13 mouse cellular contexts compared by ENCODE assay signal in genomic region chr8:118701312-118701880, GRCm38 (mm10).
DNase-seq lines count a peak whose midpoint lies in the region; ATAC-seq and TF ChIP-seq lines count a peak whose summit lies in the region.
"Had no signal": no experiment of that assay in that cellular context is flagged by ENCODE, and none has a peak within 500 bp of the region (broad histone marks: within the 10 kb centered on the region; RNA-seq: fewer than 3 reads in every experiment).

No protein-coding gene starts in this region.

- WGBS in intestine, embryonic 14.5 days: 45% methylated on average over 22 of the region's 22 CpGs
- 59% methylated on average over 22 of the region's 22 CpGs for WGBS in intestine, postnatal 0 days
- WGBS in heart, embryonic 15.5 days: 39% methylated on average over 22 of the region's 22 CpGs
- 62% methylated on average over 22 of the region's 22 CpGs for WGBS in liver, embryonic 13.5 days (ENCODE audit: insufficient replicate concordance)

- H3K9me3 ChIP-seq in intestine, embryonic 14.5 days (ENCODE audit: control insufficient read depth, low read length): no peaks in the 10 kb centered on the region
- H3K9me3 ChIP-seq in intestine, postnatal 0 days (ENCODE audit: control insufficient read depth): no peaks in the 10 kb centered on the region
- H3K9me3 ChIP-seq in heart, embryonic 15.5 days (replicated peaks): no peaks in the 10 kb centered on the region
- peaks cover 8% of the 10 kb centered on the region for H3K9me3 ChIP-seq in liver, embryonic 13.5 days (replicated peaks)
- H3K9me3 ChIP-seq: liver, embryonic 15.5 days had no signal

- H3K27me3 ChIP-seq in intestine, embryonic 14.5 days (replicated peaks; ENCODE audit: control insufficient read depth, insufficient read depth, low read length): no peaks in the 10 kb centered on the region
- no peaks in the 10 kb centered on the region for H3K27me3 ChIP-seq in intestine, postnatal 0 days (replicated peaks; ENCODE audit: control insufficient read depth, insufficient read depth, low read length)
- H3K27me3 ChIP-seq in heart, embryonic 15.5 days: no peaks in the 10 kb centered on the region
- no peaks in the 10 kb centered on the region for H3K27me3 ChIP-seq in liver, embryonic 13.5 days
- H3K27me3 ChIP-seq: liver, embryonic 15.5 days; Patski had no signal

- no peak overlapping the region for H3K9ac ChIP-seq in intestine, embryonic 14.5 days (ENCODE audit: low read length)
- H3K9ac ChIP-seq in intestine, postnatal 0 days (ENCODE audit: low read depth, low read length): no peak overlapping the region
- no peak overlapping the region for H3K9ac ChIP-seq in heart, embryonic 15.5 days
- H3K9ac ChIP-seq in liver, embryonic 13.5 days: no peak overlapping the region
- H3K9ac ChIP-seq: liver, embryonic 15.5 days had no signal

- no peak for TF ChIP-seq CTCF in intestine, postnatal 0 days (IDR thresholded peaks at IDR 0.05; ENCODE audit: low read depth)

- peak; percentile 50 for DNase-seq in intestine, embryonic 14.5 days (ENCODE audit: low spot score)
- peak; percentile 50 for DNase-seq in adrenal gland, postnatal 14 days
- DNase-seq in liver, embryonic 13.5 days: peak; percentile 8
- DNase-seq in spleen, postnatal 14 days (ENCODE audit: low spot score in 2 of 2): no peak
- DNase-seq in thymus, postnatal 25 days: no peak
- DNase-seq in layer of hippocampus, postnatal 14 days (ENCODE audit: low spot score in 2 of 2): no peak
- DNase-seq: gastrocnemius, postnatal 10 days had no signal

- no peak for ATAC-seq in intestine, embryonic 14.5 days (replicated peaks; ENCODE audit: low FRiP score, low TSS enrichment, low read depth)
- ATAC-seq in intestine, postnatal 0 days: no peak
- peak; percentile 84 for ATAC-seq in heart, embryonic 15.5 days (replicated peaks; ENCODE audit: insufficient number of reproducible peaks, insufficient read depth, low FRiP score, low read depth)
- ATAC-seq in liver, embryonic 13.5 days (ENCODE audit: low read depth): peak; percentile 59; the same call in 1 of the 2 replicates
- ATAC-seq: inflammation-experienced regulatory T-cells, adult 6 months; Patski had no signal

- no peaks in the 10 kb centered on the region for H3K36me3 ChIP-seq in intestine, embryonic 14.5 days (ENCODE audit: control insufficient read depth, insufficient read depth, low read length)
- no peaks in the 10 kb centered on the region for H3K36me3 ChIP-seq in intestine, postnatal 0 days (ENCODE audit: control insufficient read depth, insufficient read depth)
- H3K36me3 ChIP-seq in heart, embryonic 15.5 days: no peaks in the 10 kb centered on the region
- no peaks in the 10 kb centered on the region; the same call in 1 of the 2 replicates for H3K36me3 ChIP-seq in liver, embryonic 13.5 days
- H3K36me3 ChIP-seq: liver, embryonic 15.5 days had no signal

- peak overlapping the region; percentile 25; the same call in 1 of the 2 replicates for H3K4me2 ChIP-seq in intestine, embryonic 14.5 days (ENCODE audit: low read length)
- no peak overlapping the region for H3K4me2 ChIP-seq in intestine, postnatal 0 days (replicated peaks; ENCODE audit: low read depth)
- H3K4me2 ChIP-seq in heart, embryonic 15.5 days: peak overlapping the region; percentile 50
- no peak overlapping the region for H3K4me2 ChIP-seq in liver, embryonic 13.5 days
- H3K4me2 ChIP-seq: liver, embryonic 15.5 days had no signal

- H3K4me1 ChIP-seq in intestine, embryonic 14.5 days (replicated peaks; ENCODE audit: control insufficient read depth, insufficient read depth, low read length): no peaks in the 10 kb centered on the region
- H3K4me1 ChIP-seq in intestine, postnatal 0 days (replicated peaks; ENCODE audit: control insufficient read depth, insufficient read depth, low read length): no peaks in the 10 kb centered on the region
- H3K4me1 ChIP-seq in heart, embryonic 15.5 days (replicated peaks): peaks cover 14% of the 10 kb centered on the region
- H3K4me1 ChIP-seq in liver, embryonic 13.5 days (replicated peaks): no peaks in the 10 kb centered on the region
- H3K4me1 ChIP-seq: liver, embryonic 15.5 days had no signal

- no peak overlapping the region for H3K4me3 ChIP-seq in intestine, embryonic 14.5 days (ENCODE audit: low read depth, low read length)
- H3K4me3 ChIP-seq in intestine, postnatal 0 days (ENCODE audit: low read depth, low read length): no peak overlapping the region
- 0 out of 2 replicates have a peak overlapping the region, but pooled peaks have one; percentile 20 for H3K4me3 ChIP-seq in heart, embryonic 15.5 days
- H3K4me3 ChIP-seq in liver, embryonic 13.5 days (replicated peaks): no peak overlapping the region
- H3K4me3 ChIP-seq: erythroblast, embryonic 14.5 days; liver, embryonic 15.5 days had no signal

- H3K27ac ChIP-seq in intestine, embryonic 14.5 days (ENCODE audit: low read depth): no peak overlapping the region
- no peak overlapping the region for H3K27ac ChIP-seq in intestine, postnatal 0 days (ENCODE audit: low read depth, low read length)
- peak overlapping the region; percentile 24; the same call in 1 of the 2 replicates for H3K27ac ChIP-seq in heart, embryonic 15.5 days
- no peak overlapping the region for H3K27ac ChIP-seq in liver, embryonic 13.5 days
- H3K27ac ChIP-seq: liver, embryonic 15.5 days had no signal

Comparison
In these comparisons a context has a peak if more than half of its experiments do, and no peak if none do; other contexts are left out.
1. H3K4me2 ChIP-seq: peak in intestine, embryonic 14.5 days (single experiment) and heart, embryonic 15.5 days (single experiment); none in intestine, postnatal 0 days (single experiment) and liver, embryonic 13.5 days (single experiment).
2. ATAC-seq: peak in heart, embryonic 15.5 days (single experiment) and liver, embryonic 13.5 days (single experiment); none in intestine, embryonic 14.5 days (single experiment) and intestine, postnatal 0 days (single experiment).
3. DNase-seq: peak in intestine, embryonic 14.5 days (single experiment), adrenal gland, postnatal 14 days (single experiment) and liver, embryonic 13.5 days (single experiment); none in spleen, postnatal 14 days (0 of 2), thymus, postnatal 25 days (single experiment) and layer of hippocampus, postnatal 14 days (0 of 2).